Mouse (Mus musculus): Measurements from ENCODE around the gene Qsox2. TPM values are rescaled to one million over a fixed set of nuclear protein-coding genes. Genes with fewer than 3 reads are reported as not detected.

The Qsox2 gene
- total RNA-seq, 2 experiments from 2014 or later = 20.7 to 21.7 TPM

GRCm38 (mm10) chr2:26231366-26231765 is 6.0 kb downstream of the Qsox2 start:
- no peak for DNase-seq (ENCODE audit: extremely low spot score in 1 of 2, low spot score in 2 of 2)
- intact Hi-C loops (cut with DNase I) = no loop called here

- intact Hi-C loops (cut with DNase I) = no loop called here
- no peak for DNase-seq (ENCODE audit: extremely low spot score in 1 of 2, low spot score in 2 of 2)
Observed at GRCm38 (mm10) chr2:26230253-26230652, 7.1 kb downstream of the Qsox2 start.

GRCm38 (mm10) chr2:26227788-26228187 is 9.5 kb downstream of the Qsox2 start:
- DNase-seq (ENCODE audit: extremely low spot score in 1 of 2, low spot score in 2 of 2) = peak in 1 of 2 experiments; percentile 45
- intact Hi-C loops (cut with DNase I) = no loop called here

- no peak for DNase-seq (ENCODE audit: extremely low spot score in 1 of 2, low spot score in 2 of 2)
- intact Hi-C loops (cut with DNase I) = no loop called here
Observed at GRCm38 (mm10) chr2:26225242-26225641, 12.1 kb downstream of the Qsox2 start.

- no peak for DNase-seq (ENCODE audit: extremely low spot score in 1 of 2, low spot score in 2 of 2)
Observed at GRCm38 (mm10) chr2:26223961-26224360, 13.4 kb downstream of the Qsox2 start.

GRCm38 (mm10) chr2:26214526-26214925 is 22.8 kb downstream of the Qsox2 start:
- no peak for DNase-seq (ENCODE audit: extremely low spot score in 1 of 2, low spot score in 2 of 2)
- intact Hi-C loops (cut with DNase I) = no loop called here

More at GRCm38 (mm10) chr2:26223961-26224360, 13.4 kb downstream of the Qsox2 start:
- intact Hi-C loops (cut with DNase I) = no loop called here

- intact Hi-C loops (cut with DNase I) = no loop called here
- no peak for DNase-seq (ENCODE audit: extremely low spot score in 1 of 2, low spot score in 2 of 2)
Observed at GRCm38 (mm10) chr2:26209566-26209965, 27.8 kb downstream of the Qsox2 start.

GRCm38 (mm10) chr2:26208126-26208789 is 29.1 kb downstream of the Qsox2 start, which contains the start of gene Lhx3:
Gene Lhx3, minus strand, starts transcription at chr2:26208289.
- intact Hi-C loops (cut with DNase I) = no loop called here
- peak; percentile 20 to 89 for DNase-seq (ENCODE audit: extremely low spot score in 1 of 2, low spot score in 2 of 2)

- DNase-seq (ENCODE audit: extremely low spot score in 1 of 2, low spot score in 2 of 2) = no peak
- intact Hi-C loops (cut with DNase I) = no loop called here
Observed at GRCm38 (mm10) chr2:26207559-26207958, 29.8 kb downstream of the Qsox2 start.

- DNase-seq (ENCODE audit: extremely low spot score in 1 of 2, low spot score in 2 of 2) = no peak
Observed at GRCm38 (mm10) chr2:26205761-26206160, 31.6 kb downstream of the Qsox2 start.

GRCm38 (mm10) chr2:26205126-26205525 is 32.2 kb downstream of the Qsox2 start:
- DNase-seq (ENCODE audit: extremely low spot score in 1 of 2, low spot score in 2 of 2) = no peak

More at GRCm38 (mm10) chr2:26205761-26206160, 31.6 kb downstream of the Qsox2 start:
- intact Hi-C loops (cut with DNase I) = no loop called here

GRCm38 (mm10) chr2:26202849-26203475 is 34.4 kb downstream of the Qsox2 start:
- no peak for DNase-seq (ENCODE audit: extremely low spot score in 1 of 2, low spot score in 2 of 2)
- intact Hi-C loops (cut with DNase I) = no loop called here

More at GRCm38 (mm10) chr2:26205126-26205525, 32.2 kb downstream of the Qsox2 start:
- intact Hi-C loops (cut with DNase I) = no loop called here

- intact Hi-C loops (cut with DNase I) = no loop called here
- no peak for DNase-seq (ENCODE audit: extremely low spot score in 1 of 2, low spot score in 2 of 2)
Observed at GRCm38 (mm10) chr2:26201926-26202848, 35.1 kb downstream of the Qsox2 start.

GRCm38 (mm10) chr2:26198488-26198887 is 38.8 kb downstream of the Qsox2 start:
- intact Hi-C loops (cut with DNase I) = no loop called here
- no peak for DNase-seq (ENCODE audit: extremely low spot score in 1 of 2, low spot score in 2 of 2)

- intact Hi-C loops (cut with DNase I) = no loop called here
- no peak for DNase-seq (ENCODE audit: extremely low spot score in 1 of 2, low spot score in 2 of 2)
Observed at GRCm38 (mm10) chr2:26194552-26195339, 42.6 kb downstream of the Qsox2 start.

- intact Hi-C loops (cut with DNase I) = no loop called here
- peak in 1 of 2 experiments; percentile 58 for DNase-seq (ENCODE audit: extremely low spot score in 1 of 2, low spot score in 2 of 2)
Observed at GRCm38 (mm10) chr2:26188517-26188916, 48.8 kb downstream of the Qsox2 start.

- no peak for DNase-seq (ENCODE audit: extremely low spot score in 1 of 2, low spot score in 2 of 2)
- intact Hi-C loops (cut with DNase I) = loop anchor here (5.0 kb wide), 1 partner anchor 88 kb away; no protein-coding TSS in a partner anchor
Observed at GRCm38 (mm10) chr2:26184352-26184751, 53.0 kb downstream of the Qsox2 start.

- peak in 1 of 2 experiments; percentile 55 for DNase-seq (ENCODE audit: extremely low spot score in 1 of 2, low spot score in 2 of 2)
- intact Hi-C loops (cut with DNase I) = loop anchor here (5.0 kb wide), 1 partner anchor 90 kb away; no protein-coding TSS in a partner anchor
Observed at GRCm38 (mm10) chr2:26182646-26183045, 54.7 kb downstream of the Qsox2 start.
